Mouse (Mus musculus): ENCODE data around the gene Abraxas1.

Abraxas1 gene

GRCm38 (mm10) chr5:100820483-100821184 is at the start of gene Abraxas1:
Abraxas1 (minus strand) TSS chr5:100820965.
- DNase-seq (ENCODE audit: low spot score in 2 of 2) = peak; percentile 77 to 84

- no peak for DNase-seq (ENCODE audit: low spot score in 2 of 2)
Observed at GRCm38 (mm10) chr5:100869197-100869895, 48.6 kb upstream of the Abraxas1 start.

GRCm38 (mm10) chr5:100866183-100866582 is 45.4 kb upstream of the Abraxas1 start:
- no peak for DNase-seq (ENCODE audit: low spot score in 2 of 2)

GRCm38 (mm10) chr5:100864438-100864837 is 43.7 kb upstream of the Abraxas1 start:
- no peak for DNase-seq (ENCODE audit: low spot score in 2 of 2)

- no peak for DNase-seq (ENCODE audit: low spot score in 2 of 2)
Observed at GRCm38 (mm10) chr5:100863091-100863490, 42.3 kb upstream of the Abraxas1 start.

GRCm38 (mm10) chr5:100861811-100862210 is 41.0 kb upstream of the Abraxas1 start:
- DNase-seq (ENCODE audit: low spot score in 2 of 2) = no peak

- DNase-seq (ENCODE audit: low spot score in 2 of 2) = no peak
Observed at GRCm38 (mm10) chr5:100861140-100861539, 40.4 kb upstream of the Abraxas1 start.

GRCm38 (mm10) chr5:100860417-100861053 is 39.8 kb upstream of the Abraxas1 start:
- DNase-seq (ENCODE audit: low spot score in 2 of 2) = no peak

GRCm38 (mm10) chr5:100856552-100856951 is 35.8 kb upstream of the Abraxas1 start:
- peak; percentile 17 to 28 for DNase-seq (ENCODE audit: low spot score in 2 of 2)

- DNase-seq (ENCODE audit: low spot score in 2 of 2) = no peak
Observed at GRCm38 (mm10) chr5:100853963-100854362, 33.2 kb upstream of the Abraxas1 start.

- DNase-seq (ENCODE audit: low spot score in 2 of 2) = no peak
Observed at GRCm38 (mm10) chr5:100847143-100847542, 26.4 kb upstream of the Abraxas1 start.

- DNase-seq (ENCODE audit: low spot score in 2 of 2) = no peak
Observed at GRCm38 (mm10) chr5:100846599-100846920, 25.8 kb upstream of the Abraxas1 start.

GRCm38 (mm10) chr5:100845848-100846598 is 25.3 kb upstream of the Abraxas1 start:
- peak; percentile 23 to 42 for DNase-seq (ENCODE audit: low spot score in 2 of 2)

- DNase-seq (ENCODE audit: low spot score in 2 of 2) = no peak
Observed at GRCm38 (mm10) chr5:100845485-100845847, 24.7 kb upstream of the Abraxas1 start, which contains the start of gene Gpat3. Gpat3 (plus strand) TSS chr5:100845713.

GRCm38 (mm10) chr5:100844485-100844884 is 23.7 kb upstream of the Abraxas1 start:
- DNase-seq (ENCODE audit: low spot score in 2 of 2) = no peak

- DNase-seq (ENCODE audit: low spot score in 2 of 2) = no peak
Observed at GRCm38 (mm10) chr5:100837907-100838306, 17.1 kb upstream of the Abraxas1 start.

- no peak for DNase-seq (ENCODE audit: low spot score in 2 of 2)
Observed at GRCm38 (mm10) chr5:100835862-100836538, 15.2 kb upstream of the Abraxas1 start.

GRCm38 (mm10) chr5:100833841-100834240 is 13.1 kb upstream of the Abraxas1 start:
- no peak for DNase-seq (ENCODE audit: low spot score in 2 of 2)

- no peak for DNase-seq (ENCODE audit: low spot score in 2 of 2)
Observed at GRCm38 (mm10) chr5:100832680-100833079, 11.9 kb upstream of the Abraxas1 start.

GRCm38 (mm10) chr5:100828701-100829100 is 7.9 kb upstream of the Abraxas1 start:
- no peak for DNase-seq (ENCODE audit: low spot score in 2 of 2)

- DNase-seq (ENCODE audit: low spot score in 2 of 2) = no peak
Observed at GRCm38 (mm10) chr5:100826531-100826930, 5.8 kb upstream of the Abraxas1 start.

GRCm38 (mm10) chr5:100825975-100826374 is 5.2 kb upstream of the Abraxas1 start:
- no peak for DNase-seq (ENCODE audit: low spot score in 2 of 2)
